Mouse (Mus musculus) CH12.LX (cell line): ENCODE data around the gene Wdfy1.

ENCODE experiments used
- CTCF ChIP-seq, 2 experiments: IDR thresholded peaks in 1 of 2; conservative IDR thresholded peaks in 1 of 2; 2 replicates each; pipeline ENCODE4 v1.5.1; 2011 to 2012; ENCODE audit warnings: low read depth in 2 of 2, low read length in 2 of 2, improper control_type of control experiment in 1 of 2, inconsistent platforms in 1 of 2, mild to moderate bottlenecking in 1 of 2, moderate library complexity in 1 of 2
- E2F4 ChIP-seq: IDR thresholded peaks from 2 replicates; pipeline ENCODE4 v1.6.1; 2011; ENCODE audit warnings: low read depth, low read length, improper control_type of control experiment; ENCODE audit not compliant: insufficient replicate concordance
- EP300 ChIP-seq: IDR thresholded peaks from 2 replicates; pipeline ENCODE4 v1.6.1; 2011; ENCODE audit warnings: low read length, improper control_type of control experiment
- HCFC1 ChIP-seq: IDR thresholded peaks from 2 replicates; pipeline ENCODE4 v1.6.1; 2012; ENCODE audit warnings: low read depth, mild to moderate bottlenecking, inconsistent platforms, low read length, improper control_type of control experiment
- NELFE ChIP-seq: IDR thresholded peaks from 2 replicates; pipeline ENCODE4 v1.6.1; 2011; ENCODE audit warnings: low read depth, low read length, improper control_type of control experiment
- NRF1 ChIP-seq: IDR thresholded peaks from 2 replicates; pipeline ENCODE4 v1.6.1; 2014; ENCODE audit warnings: low read depth, mild to moderate bottlenecking, inconsistent platforms, low read length, improper control_type of control experiment, moderate library complexity
- POLR2A ChIP-seq: IDR thresholded peaks from 2 replicates; pipeline ENCODE4 v1.6.1; 2011; ENCODE audit warnings: low read depth, mild to moderate bottlenecking, improper control_type of control experiment, low read length
- RCOR1 ChIP-seq: conservative IDR thresholded peaks from 2 replicates; pipeline ENCODE4 v1.6.1; 2012; ENCODE audit warnings: low read depth, mild to moderate bottlenecking, inconsistent platforms, low read length, improper control_type of control experiment
- SIN3A ChIP-seq: IDR thresholded peaks from 2 replicates; pipeline ENCODE4 v1.6.1; 2012; ENCODE audit warnings: low read length, improper control_type of control experiment, inconsistent platforms
- USF1 ChIP-seq: IDR thresholded peaks from 2 replicates; pipeline ENCODE4 v1.6.1; 2014; ENCODE audit warnings: low read depth, mild to moderate bottlenecking, inconsistent platforms, low read length, improper control_type of control experiment
- USF2 ChIP-seq: conservative IDR thresholded peaks from 2 replicates; pipeline ENCODE4 v1.6.1; 2011; ENCODE audit warnings: low read depth, low read length, improper control_type of control experiment

GRCm38 (mm10) chr1:79778011-79778410 lies 2.1 kb upstream of the Wdfy1 start:
- TF ChIP-seq USF1 (no peak), SIN3A (no peak), EP300 (no peak), NELFE (no peak), CTCF (conservative IDR thresholded peaks at IDR 0.05 in 1 of 2, IDR thresholded peaks at IDR 0.05 in 1 of 2; ENCODE audit: low read depth in 2 of 2, low read length in 2 of 2) (no peak), E2F4 (no peak), NRF1 (no peak), USF2 (no peak), POLR2A (no peak), HCFC1 (no peak), RCOR1 (no peak)
